Mouse (Mus musculus): ENCODE measurements around the gene Ccdc175. TPM values are rescaled to one million over a fixed set of nuclear protein-coding genes. Genes with fewer than 3 reads are reported as not detected.

Gene Ccdc175
- polyA plus RNA-seq, 2 experiments: not detected

DNA sequence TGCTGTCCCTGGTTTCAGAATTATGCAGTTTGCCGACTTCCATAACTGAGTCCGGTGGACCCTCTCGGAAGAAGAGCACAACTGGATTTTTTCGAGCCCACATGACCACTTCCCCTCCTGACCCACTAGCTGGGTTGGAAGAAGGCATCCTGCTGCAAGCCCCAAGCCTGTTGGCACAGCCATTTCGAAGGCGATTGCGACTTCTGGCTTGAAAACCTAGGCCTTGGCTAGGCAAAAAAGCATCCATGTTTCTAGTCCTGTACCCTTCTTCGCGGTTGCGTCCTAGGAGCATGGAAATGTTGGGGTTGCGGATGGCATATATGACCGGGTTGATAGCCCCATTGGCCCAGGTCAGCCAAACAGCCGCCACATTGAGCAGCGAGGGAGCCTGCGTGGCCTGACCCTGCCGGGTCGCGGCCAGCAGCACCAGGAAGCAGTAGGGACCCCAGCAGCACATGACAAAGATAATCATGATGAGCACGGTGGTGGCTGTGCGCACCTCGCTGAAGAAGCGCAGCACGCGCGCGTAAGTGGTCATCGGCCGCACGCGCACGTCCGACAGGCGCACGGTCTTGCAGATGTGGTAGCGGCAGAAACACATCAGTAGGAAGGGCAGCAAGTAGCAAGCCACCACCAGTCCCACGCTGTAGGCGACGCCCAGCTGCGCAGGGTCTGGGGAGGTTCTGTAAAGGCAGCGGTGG lies 115.1 kb downstream of the Ccdc175 start:
- Histone ChIP-seq H3K27me3 (ENCODE audit: control insufficient read depth, insufficient read depth, low read length) (peaks cover 29% of the 10 kb centered on the region), H3K4me2 (ENCODE audit: low read depth) (peak overlapping the region; percentile 76), H3K36me3 (replicated peaks; ENCODE audit: control insufficient read depth, insufficient read depth, low read depth) (no peaks in the 10 kb centered on the region), H3K9me3 (ENCODE audit: control insufficient read depth, low read length) (no peaks in the 10 kb centered on the region), H3K4me1 (replicated peaks; ENCODE audit: control insufficient read depth in 2 of 2, insufficient read depth in 2 of 2, low read length in 1 of 2) (no peaks in the 10 kb centered on the region), H3K27ac (no peak overlapping the region), H3K4me3 (ENCODE audit: insufficient read depth in 1 of 2, low read depth in 2 of 2, low read length in 2 of 2) (peak overlapping the region; percentile 29 to 55), H3K9ac (replicated peaks) (no peak overlapping the region)
- 0 out of 2 replicates have a peak, but pooled peaks have one; percentile 11 for ATAC-seq (ENCODE audit: insufficient read depth)
- no peak for DNase-seq (ENCODE audit: low read depth in 3 of 3, low spot score in 3 of 3)
- TF ChIP-seq CTCF (IDR thresholded peaks at IDR 0.05; ENCODE audit: low read depth) (no peak), EP300 (IDR thresholded peaks at IDR 0.05; ENCODE audit: low read depth) (no peak)
- 5% methylated on average over 40 of the region's 40 CpGs for WGBS (ENCODE audit: insufficient replicate concordance)

- no peak overlapping the region for H3K4me3 ChIP-seq (ENCODE audit: insufficient read depth in 1 of 2, low read depth in 2 of 2, low read length in 2 of 2)
- ATAC-seq (ENCODE audit: insufficient read depth) (no peak), DNase-seq (ENCODE audit: low read depth in 3 of 3, low spot score in 3 of 3) (no peak)
- no peaks in the 10 kb centered on the region for H3K36me3 ChIP-seq (replicated peaks; ENCODE audit: control insufficient read depth, insufficient read depth, low read depth)
- TF ChIP-seq CTCF (IDR thresholded peaks at IDR 0.05; ENCODE audit: low read depth) (no peak), EP300 (IDR thresholded peaks at IDR 0.05; ENCODE audit: low read depth) (no peak)
- H3K4me2 ChIP-seq (ENCODE audit: low read depth): no peak overlapping the region
- no peaks in the 10 kb centered on the region for H3K9me3 ChIP-seq (ENCODE audit: control insufficient read depth, low read length)
- 38% methylated on average over 1 of the region's 1 CpGs for WGBS (ENCODE audit: insufficient replicate concordance)
- H3K27me3 ChIP-seq (ENCODE audit: control insufficient read depth, insufficient read depth, low read length): no peaks in the 10 kb centered on the region
- H3K4me1 ChIP-seq (replicated peaks; ENCODE audit: control insufficient read depth in 2 of 2, insufficient read depth in 2 of 2, low read length in 1 of 2): no peaks in the 10 kb centered on the region
- H3K9ac ChIP-seq (replicated peaks): no peak overlapping the region
- H3K27ac ChIP-seq: no peak overlapping the region
These were observed 127.0 kb downstream of the Ccdc175 start for GRCm38 (mm10) chr12:72057780-72058179.

GRCm38 (mm10) chr12:72053851-72054250 lies 131.0 kb downstream of the Ccdc175 start:
- Histone ChIP-seq H3K27me3 (ENCODE audit: control insufficient read depth, insufficient read depth, low read length) (no peaks in the 10 kb centered on the region), H3K9me3 (ENCODE audit: control insufficient read depth, low read length) (no peaks in the 10 kb centered on the region), H3K27ac (no peak overlapping the region), H3K4me2 (ENCODE audit: low read depth) (no peak overlapping the region), H3K9ac (replicated peaks) (no peak overlapping the region), H3K36me3 (replicated peaks; ENCODE audit: control insufficient read depth, insufficient read depth, low read depth) (no peaks in the 10 kb centered on the region), H3K4me3 (ENCODE audit: insufficient read depth in 1 of 2, low read depth in 2 of 2, low read length in 2 of 2) (no peak overlapping the region), H3K4me1 (replicated peaks; ENCODE audit: control insufficient read depth in 2 of 2, insufficient read depth in 2 of 2, low read length in 1 of 2) (no peaks in the 10 kb centered on the region)
- DNase-seq (ENCODE audit: low read depth in 3 of 3, low spot score in 3 of 3) (no peak), ATAC-seq (ENCODE audit: insufficient read depth) (no peak)
- TF ChIP-seq EP300 (IDR thresholded peaks at IDR 0.05; ENCODE audit: low read depth) (no peak), CTCF (IDR thresholded peaks at IDR 0.05; ENCODE audit: low read depth) (no peak)
- 41% methylated on average over 6 of the region's 6 CpGs for WGBS (ENCODE audit: insufficient replicate concordance)

DNA sequence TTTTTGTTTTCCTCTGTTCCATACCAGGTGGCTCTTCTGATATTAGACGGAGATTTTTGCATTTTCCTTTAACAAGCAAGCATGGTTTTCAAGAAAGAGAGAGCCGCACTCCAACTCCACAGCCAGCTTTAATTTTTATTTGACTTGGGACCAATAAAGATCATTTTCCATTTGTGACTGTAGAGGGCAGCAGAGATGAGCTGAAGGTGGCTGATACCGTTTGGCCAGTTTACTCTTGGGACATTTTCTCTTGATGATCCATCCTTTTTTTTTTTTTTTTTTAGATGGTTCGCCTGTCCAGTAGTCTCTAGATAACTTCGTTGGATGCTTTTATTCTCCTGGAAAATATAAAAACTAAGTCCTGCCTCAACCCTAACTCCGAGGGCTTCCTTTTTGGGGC lies 131.5 kb downstream of the Ccdc175 start:
- Histone ChIP-seq H3K9ac (replicated peaks) (no peak overlapping the region), H3K27me3 (ENCODE audit: control insufficient read depth, insufficient read depth, low read length) (no peaks in the 10 kb centered on the region), H3K9me3 (ENCODE audit: control insufficient read depth, low read length) (no peaks in the 10 kb centered on the region), H3K4me2 (ENCODE audit: low read depth) (no peak overlapping the region), H3K4me3 (ENCODE audit: insufficient read depth in 1 of 2, low read depth in 2 of 2, low read length in 2 of 2) (no peak overlapping the region), H3K4me1 (replicated peaks; ENCODE audit: control insufficient read depth in 2 of 2, insufficient read depth in 2 of 2, low read length in 1 of 2) (no peaks in the 10 kb centered on the region), H3K27ac (no peak overlapping the region), H3K36me3 (replicated peaks; ENCODE audit: control insufficient read depth, insufficient read depth, low read depth) (no peaks in the 10 kb centered on the region)
- no peak for DNase-seq (ENCODE audit: low read depth in 3 of 3, low spot score in 3 of 3)
- WGBS (ENCODE audit: insufficient replicate concordance): 32% methylated on average over 6 of the region's 6 CpGs
- TF ChIP-seq CTCF (IDR thresholded peaks at IDR 0.05; ENCODE audit: low read depth) (peak; percentile 47), EP300 (IDR thresholded peaks at IDR 0.05; ENCODE audit: low read depth) (no peak)
- no peak for ATAC-seq (ENCODE audit: insufficient read depth)

GRCm38 (mm10) chr12:72052571-72052970 lies 132.3 kb downstream of the Ccdc175 start:
- H3K4me3 ChIP-seq (ENCODE audit: insufficient read depth in 1 of 2, low read depth in 2 of 2, low read length in 2 of 2): no peak overlapping the region
- no peak for ATAC-seq (ENCODE audit: insufficient read depth)
- H3K27me3 ChIP-seq (ENCODE audit: control insufficient read depth, insufficient read depth, low read length): no peaks in the 10 kb centered on the region
- TF ChIP-seq EP300 (IDR thresholded peaks at IDR 0.05; ENCODE audit: low read depth): no peak
- TF ChIP-seq CTCF (IDR thresholded peaks at IDR 0.05; ENCODE audit: low read depth): no peak
- no peaks in the 10 kb centered on the region for H3K36me3 ChIP-seq (replicated peaks; ENCODE audit: control insufficient read depth, insufficient read depth, low read depth)
- no peaks in the 10 kb centered on the region for H3K9me3 ChIP-seq (ENCODE audit: control insufficient read depth, low read length)
- DNase-seq (ENCODE audit: low read depth in 3 of 3, low spot score in 3 of 3): no peak
- WGBS (ENCODE audit: insufficient replicate concordance): 66% methylated on average over 6 of the region's 6 CpGs
- no peak overlapping the region for H3K9ac ChIP-seq (replicated peaks)
- H3K27ac ChIP-seq: no peak overlapping the region
- no peak overlapping the region for H3K4me2 ChIP-seq (ENCODE audit: low read depth)
- H3K4me1 ChIP-seq (replicated peaks; ENCODE audit: control insufficient read depth in 2 of 2, insufficient read depth in 2 of 2, low read length in 1 of 2): no peaks in the 10 kb centered on the region

Small RNA genes within 50 kb of the gene (microRNA-seq; reads per million reads assigned to microRNA genes)
- not detected for gene Gm24466

Other genes starting within 250 kb of the Ccdc175 start
- 0.49 and 0.55 TPM in 2 replicates for gene Gpr135, start 113.9 kb downstream of the Ccdc175 start, polyA plus RNA-seq (2012; rRNA removed)
- gene Gpr135, start 113.9 kb downstream of the Ccdc175 start, polyA plus RNA-seq (2014; fragmentation: Nextera tagmentation; extraction: Ambion mirVana): 0.13 TPM in 2 replicates
- gene L3hypdh, start 99.6 kb downstream of the Ccdc175 start, polyA plus RNA-seq (2012; rRNA removed): 5.2 and 5.7 TPM in 2 replicates
- 6.0 and 7.0 TPM in 2 replicates for gene L3hypdh, start 99.6 kb downstream of the Ccdc175 start, polyA plus RNA-seq (2014; fragmentation: Nextera tagmentation; extraction: Ambion mirVana)
- gene Jkamp, start 99.4 kb downstream of the Ccdc175 start, polyA plus RNA-seq (2012; rRNA removed): 10.5 and 12.8 TPM in 2 replicates
- gene Jkamp, start 99.4 kb downstream of the Ccdc175 start, polyA plus RNA-seq (2014; fragmentation: Nextera tagmentation; extraction: Ambion mirVana): 12.8 and 13.3 TPM in 2 replicates
- gene Rtn1, start 224.0 kb upstream of the Ccdc175 start, polyA plus RNA-seq (2012; rRNA removed): 0.63 and 1.8 TPM in 2 replicates
- 0.78 and 1.5 TPM in 2 replicates for gene Rtn1, start 224.0 kb upstream of the Ccdc175 start, polyA plus RNA-seq (2014; fragmentation: Nextera tagmentation; extraction: Ambion mirVana)